Mouse (Mus musculus) thymus, adult 2 months (tissue): ENCODE measurements at regions not wholly inside any gene's neighbourhood (a gene's known extent, or its start where the extent isn't known, plus 50 kb on each side); places are given as distances from the start of the nearest gene placed in this dataset.

Experiments used
- CTCF ChIP-seq: fragments of 200-500 bp; IDR thresholded peaks from 2 replicates; pipeline ENCODE4 v1.5.1; 2012; ENCODE audit warnings: mild to moderate bottlenecking, control low read depth, low read length, moderate library complexity, borderline replicate concordance; ENCODE audit not compliant: control insufficient read depth, poor library complexity, insufficient read depth; ENCODE audit errors: extremely low read depth
- POLR2A ChIP-seq: fragments of 200-500 bp; IDR thresholded peaks from 2 replicates; pipeline ENCODE4 v1.6.1; 2012; ENCODE audit warnings: mild to moderate bottlenecking, low read length, control low read depth, moderate library complexity; ENCODE audit not compliant: control insufficient read depth, poor library complexity, insufficient read depth; ENCODE audit errors: extremely low read depth

DNA sequence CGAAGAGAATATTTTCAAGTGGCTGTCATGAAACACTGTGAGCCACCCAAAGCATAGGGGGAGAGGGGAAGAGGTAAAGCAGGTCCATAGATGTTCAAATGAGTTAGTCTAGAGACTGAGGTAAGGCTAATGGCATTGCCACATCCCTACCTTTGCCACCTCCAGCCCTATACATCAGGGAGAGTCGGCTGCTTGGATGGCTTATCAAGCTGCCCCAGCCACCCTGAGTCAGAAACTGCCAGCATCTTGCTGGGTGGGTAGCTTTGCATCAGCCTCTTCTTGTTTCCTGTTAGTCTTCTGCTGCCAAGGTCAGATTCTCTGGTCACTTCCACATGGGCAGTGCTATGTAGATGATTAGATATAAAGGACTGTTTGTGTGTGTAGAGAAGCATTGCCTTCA is 215.6 kb downstream of the Pik3r1 start:
- TF ChIP-seq POLR2A (no peak), CTCF (no peak)
